Mouse (Mus musculus) hindbrain, embryonic 13.5 days (tissue): Measurements from ENCODE around the gene L3hypdh. TPM values are rescaled to one million over a fixed set of nuclear protein-coding genes. Genes with fewer than 3 reads are reported as not detected.
"Not testable (repeated sequence)": the region's sequence is repeated elsewhere in the genome, so short reads cannot be mapped to it uniquely, and the experiment has no call there.

Experiments
- ATAC-seq: fragments of 200-750 bp; cut with Nextera tagmentation; 2 replicates; pipeline ENCODE4 v1.8.0; 2017; ENCODE audit warnings: moderate TSS enrichment; ENCODE audit not compliant: low FRiP score
- H3K27ac ChIP-seq: fragments of 300-500 bp; sonication (generic); 2 replicates; pipeline ENCODE4 v1.5.1; 2015; ENCODE audit warnings: inconsistent platforms, mild to moderate bottlenecking, moderate library complexity
- H3K27me3 ChIP-seq: fragments of 300-500 bp; sonication (generic); 2 replicates; pipeline ENCODE4 v1.6.1; 2015; ENCODE audit warnings: mild to moderate bottlenecking, inconsistent platforms
- H3K36me3 ChIP-seq: fragments of 300-500 bp; sonication (generic); 2 replicates; pipeline ENCODE4 v1.6.1; 2015; ENCODE audit warnings: mild to moderate bottlenecking, inconsistent platforms
- H3K4me1 ChIP-seq: fragments of 300-500 bp; sonication (generic); replicated peaks from 2 replicates; pipeline ENCODE4 v1.6.1; 2015; ENCODE audit warnings: inconsistent platforms
- H3K4me2 ChIP-seq: fragments of 300-500 bp; sonication (generic); 2 replicates; pipeline ENCODE4 v1.6.1; 2015; ENCODE audit warnings: inconsistent platforms, mild to moderate bottlenecking, moderate library complexity
- H3K4me3 ChIP-seq: fragments of 300-500 bp; sonication (generic); 2 replicates; pipeline ENCODE4 v1.5.1; 2015; ENCODE audit warnings: mild to moderate bottlenecking, inconsistent platforms
- H3K9ac ChIP-seq: fragments of 300-500 bp; sonication (generic); 2 replicates; pipeline ENCODE4 v1.6.1; 2015; ENCODE audit warnings: mild to moderate bottlenecking, inconsistent platforms
- H3K9me3 ChIP-seq: fragments of 300-500 bp; sonication (generic); 2 replicates; pipeline ENCODE4 v1.6.1; 2016; ENCODE audit warnings: inconsistent platforms
- WGBS: fragments of 180-500 bp; shearing (Covaris S2); methylation state at CpG from one replicate; pipeline ENCODE4 v1.1.7; 2015; 5-methylcytosine and 5-hydroxymethylcytosine counted together
- polyA plus RNA-seq: library from polyadenylated mRNA; unstranded; fragments of >200 nt; fragmentation: Nextera tagmentation; extraction: Ambion mirVana; gene quantifications from 2 replicates; pipeline ENCODE4 v1.2.1, GENCODE M21; 2015

L3hypdh gene
- polyA plus RNA-seq, 1 experiment from 2014 or later: 9.9 TPM

GRCm38 (mm10) chr12:72050821-72051220 is 34.4 kb downstream of the L3hypdh start:
- no peaks in the 10 kb centered on the region for H3K27me3 ChIP-seq
- H3K4me2 ChIP-seq: no peak overlapping the region
- H3K27ac ChIP-seq: no peak overlapping the region
- WGBS: 90% methylated on average over 4 of the region's 4 CpGs
- peaks cover 5% of the 10 kb centered on the region; the same call in 1 of the 2 replicates for H3K9me3 ChIP-seq
- no peak overlapping the region for H3K4me3 ChIP-seq
- no peaks in the 10 kb centered on the region for H3K36me3 ChIP-seq
- no peak overlapping the region for H3K9ac ChIP-seq
- no peak for ATAC-seq
- no peaks in the 10 kb centered on the region for H3K4me1 ChIP-seq

- not testable (repeated sequence) for H3K4me1 ChIP-seq, H3K9me3 ChIP-seq, ATAC-seq, H3K4me3 ChIP-seq, H3K27me3 ChIP-seq, H3K27ac ChIP-seq, H3K4me2 ChIP-seq, H3K36me3 ChIP-seq, H3K9ac ChIP-seq
- WGBS: 87% methylated on average over 5 of the region's 5 CpGs
Observed at GRCm38 (mm10) chr12:72050156-72050555, 35.1 kb downstream of the L3hypdh start.

GRCm38 (mm10) chr12:72047513-72047912 is 37.7 kb downstream of the L3hypdh start:
- Histone ChIP-seq H3K4me3 (no peak overlapping the region), H3K4me1 (no peaks in the 10 kb centered on the region), H3K27ac (no peak overlapping the region), H3K4me2 (no peak overlapping the region), H3K36me3 (no peaks in the 10 kb centered on the region), H3K27me3 (no peaks in the 10 kb centered on the region), H3K9ac (no peak overlapping the region), H3K9me3 (peaks cover 5% of the 10 kb centered on the region; the same call in 1 of the 2 replicates)
- ATAC-seq: no peak
- 8% methylated on average over 2 of the region's 2 CpGs for WGBS

GRCm38 (mm10) chr12:72041238-72041637 is 44.0 kb downstream of the L3hypdh start:
- 98% methylated on average over 3 of the region's 3 CpGs for WGBS
- Histone ChIP-seq H3K4me3 (no peak overlapping the region), H3K4me2 (no peak overlapping the region), H3K27me3 (no peaks in the 10 kb centered on the region), H3K36me3 (no peaks in the 10 kb centered on the region), H3K9me3 (no peaks in the 10 kb centered on the region), H3K4me1 (no peaks in the 10 kb centered on the region), H3K9ac (no peak overlapping the region), H3K27ac (no peak overlapping the region)
- ATAC-seq: no peak

- no peaks in the 10 kb centered on the region for H3K4me1 ChIP-seq
- WGBS: 79% methylated on average over 8 of the region's 8 CpGs
- H3K27ac ChIP-seq: no peak overlapping the region
Observed at GRCm38 (mm10) chr12:72039501-72039900, 45.7 kb downstream of the L3hypdh start.

GRCm38 (mm10) chr12:72038866-72039265 is 46.4 kb downstream of the L3hypdh start:
- Histone ChIP-seq H3K4me3 (no peak overlapping the region), H3K4me2 (no peak overlapping the region), H3K9ac (no peak overlapping the region), H3K27me3 (no peaks in the 10 kb centered on the region), H3K9me3 (no peaks in the 10 kb centered on the region), H3K4me1 (no peaks in the 10 kb centered on the region), H3K36me3 (no peaks in the 10 kb centered on the region), H3K27ac (no peak overlapping the region)
- WGBS: 44% methylated on average over 2 of the region's 2 CpGs
- no peak for ATAC-seq

More at GRCm38 (mm10) chr12:72039501-72039900, 45.7 kb downstream of the L3hypdh start:
- H3K9me3 ChIP-seq: no peaks in the 10 kb centered on the region
- no peak for ATAC-seq
- no peaks in the 10 kb centered on the region for H3K27me3 ChIP-seq
- no peaks in the 10 kb centered on the region for H3K36me3 ChIP-seq
- H3K4me3 ChIP-seq: no peak overlapping the region
- no peak overlapping the region for H3K9ac ChIP-seq
- no peak overlapping the region for H3K4me2 ChIP-seq

- Histone ChIP-seq H3K4me2 (no peak overlapping the region), H3K27me3 (no peaks in the 10 kb centered on the region), H3K36me3 (no peaks in the 10 kb centered on the region), H3K4me3 (no peak overlapping the region), H3K9ac (no peak overlapping the region), H3K27ac (no peak overlapping the region), H3K9me3 (no peaks in the 10 kb centered on the region), H3K4me1 (no peaks in the 10 kb centered on the region)
- ATAC-seq: no peak
- 92% methylated on average over 6 of the region's 6 CpGs for whole genome bisulfite sequencing
Observed at GRCm38 (mm10) chr12:72037049-72037448, 48.2 kb downstream of the L3hypdh start.

- Histone ChIP-seq H3K27ac (no peak overlapping the region), H3K4me2 (no peak overlapping the region), H3K27me3 (no peaks in the 10 kb centered on the region), H3K36me3 (no peaks in the 10 kb centered on the region), H3K4me1 (no peaks in the 10 kb centered on the region), H3K4me3 (no peak overlapping the region), H3K9me3 (no peaks in the 10 kb centered on the region), H3K9ac (no peak overlapping the region)
- ATAC-seq: no peak
- 73% methylated on average over 9 of the region's 9 CpGs for WGBS
Observed at GRCm38 (mm10) chr12:72036097-72036661, 49.1 kb downstream of the L3hypdh start.

- Histone ChIP-seq H3K4me2 (no peak overlapping the region), H3K27ac (no peak overlapping the region), H3K9me3 (no peaks in the 10 kb centered on the region), H3K4me3 (no peak overlapping the region), H3K4me1 (no peaks in the 10 kb centered on the region), H3K27me3 (no peaks in the 10 kb centered on the region), H3K36me3 (no peaks in the 10 kb centered on the region), H3K9ac (no peak overlapping the region)
- 82% methylated on average over 6 of the region's 6 CpGs for WGBS
- ATAC-seq: no peak
Observed at GRCm38 (mm10) chr12:72031794-72032193, 53.4 kb downstream of the L3hypdh start.

- Histone ChIP-seq H3K4me3 (no peak overlapping the region), H3K27ac (no peak overlapping the region), H3K27me3 (no peaks in the 10 kb centered on the region), H3K9me3 (no peaks in the 10 kb centered on the region), H3K4me1 (no peaks in the 10 kb centered on the region), H3K36me3 (no peaks in the 10 kb centered on the region), H3K4me2 (no peak overlapping the region), H3K9ac (no peak overlapping the region)
- 89% methylated on average over 5 of the region's 5 CpGs for WGBS
- ATAC-seq: no peak
Observed at GRCm38 (mm10) chr12:72031171-72031570, 54.1 kb downstream of the L3hypdh start.

- ATAC-seq: no peak
- Histone ChIP-seq H3K4me3 (no peak overlapping the region), H3K36me3 (no peaks in the 10 kb centered on the region), H3K9me3 (no peaks in the 10 kb centered on the region), H3K4me1 (peaks cover 13% of the 10 kb centered on the region), H3K4me2 (no peak overlapping the region), H3K27ac (no peak overlapping the region), H3K9ac (no peak overlapping the region), H3K27me3 (no peaks in the 10 kb centered on the region)
- WGBS: 15% methylated on average over 6 of the region's 6 CpGs
Observed at GRCm38 (mm10) chr12:72025275-72025795, 59.9 kb downstream of the L3hypdh start.

GRCm38 (mm10) chr12:72023572-72023971 is 61.7 kb downstream of the L3hypdh start:
- no peaks in the 10 kb centered on the region for H3K9me3 ChIP-seq
- no peak overlapping the region for H3K9ac ChIP-seq
- H3K36me3 ChIP-seq: no peaks in the 10 kb centered on the region
- H3K4me1 ChIP-seq: peaks cover 13% of the 10 kb centered on the region
- no peak overlapping the region for H3K4me2 ChIP-seq
- H3K27me3 ChIP-seq: no peaks in the 10 kb centered on the region
- H3K4me3 ChIP-seq: no peak overlapping the region
- no peak overlapping the region for H3K27ac ChIP-seq
- no peak for ATAC-seq
- 93% methylated on average over 5 of the region's 5 CpGs for WGBS
